Mouse (Mus musculus): Measurements from ENCODE around the gene Trp53i11. TPM values are rescaled to one million over a fixed set of nuclear protein-coding genes. Genes with fewer than 3 reads are reported as not detected.
A peak's percentile ranks its signal among the peaks of the same experiment; 100 is the strongest.

The Trp53i11 gene
- total and polyA plus RNA-seq, 3 experiments, result 0.36 to 32.1 (median 0.73) TPM

GRCm38 (mm10) chr2:93166734-93167406 is 20.5 kb upstream of the Trp53i11 start:
- H3K27me3 ChIP-seq (replicated peaks), result peaks cover 86% of the 10 kb centered on the region
- no peak overlapping the region for H3K27ac ChIP-seq (ENCODE audit: insufficient read depth, low read depth)

DNA sequence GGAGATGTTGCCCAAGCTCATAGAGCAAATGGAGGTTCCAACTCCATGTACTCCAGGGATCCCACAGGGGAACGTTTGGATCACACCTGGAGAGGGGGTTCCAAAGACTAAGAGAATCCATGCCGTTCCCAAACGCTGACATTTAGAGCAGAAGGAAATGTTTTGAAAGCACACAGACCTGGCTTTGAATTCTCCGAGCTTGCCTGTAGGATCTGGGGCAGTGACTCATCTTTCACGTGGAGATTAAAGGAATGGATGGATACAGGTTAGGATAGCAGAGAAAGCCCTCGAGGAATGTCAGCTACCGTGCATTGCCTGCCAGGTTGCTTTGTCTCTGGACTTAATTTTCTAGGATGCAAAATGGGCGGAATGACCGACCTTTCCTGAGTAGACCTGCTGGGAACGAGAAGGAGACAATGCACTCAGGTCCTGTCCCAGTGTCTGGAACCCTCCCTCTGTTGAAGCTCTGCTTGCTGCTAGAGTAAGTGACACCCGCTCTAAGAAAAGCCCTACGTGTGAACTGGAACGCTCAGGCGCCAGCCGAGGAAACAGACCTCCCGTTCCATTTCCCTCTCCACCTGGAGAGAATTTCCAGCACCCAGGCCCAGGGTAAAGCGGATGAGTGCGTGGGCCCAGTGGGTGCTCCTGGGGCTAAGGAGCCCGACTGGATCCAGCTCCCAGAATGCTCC is 17.0 kb upstream of the Trp53i11 start:
- no peak for TF ChIP-seq TBP (conservative IDR thresholded peaks at IDR 0.05; ENCODE audit: low read depth, low read length)
- no peak for TF ChIP-seq SIN3A (IDR thresholded peaks at IDR 0.05; ENCODE audit: low read length)
- no peak for TF ChIP-seq MEF2A (IDR thresholded peaks at IDR 0.05; ENCODE audit: borderline replicate concordance, low read depth, low read length)
- no peak for TF ChIP-seq HCFC1 (IDR thresholded peaks at IDR 0.05; ENCODE audit: low read depth, low read length)
- TF ChIP-seq RAD21 (IDR thresholded peaks at IDR 0.05; ENCODE audit: low read depth, low read length), result no peak
- TF ChIP-seq BHLHE40 (IDR thresholded peaks at IDR 0.05; ENCODE audit: low read depth, low read length), result no peak
- no peak for TF ChIP-seq ZKSCAN1 (IDR thresholded peaks at IDR 0.05; ENCODE audit: borderline replicate concordance, low read depth, low read length)
- no peak for TF ChIP-seq MAX (IDR thresholded peaks at IDR 0.05; ENCODE audit: low read length)
- no peak for TF ChIP-seq USF2 (conservative IDR thresholded peaks at IDR 0.05; ENCODE audit: low read depth, low read length)
- no peak for TF ChIP-seq E2F4 (IDR thresholded peaks at IDR 0.05; ENCODE audit: insufficient replicate concordance, low read depth, low read length)
- TF ChIP-seq ELF1 (IDR thresholded peaks at IDR 0.05; ENCODE audit: low read depth, low read length), result no peak
- H3K4me3 ChIP-seq (replicated peaks in 1 of 3; ENCODE audit: low read depth in 2 of 3, low read length in 2 of 3, poor library complexity in 1 of 3), result no peak overlapping the region
- no peaks in the 10 kb centered on the region for H3K36me3 ChIP-seq (replicated peaks in 1 of 2; ENCODE audit: control insufficient read depth in 1 of 2, insufficient read depth in 1 of 2, low read length in 1 of 2)
- H3K9me3 ChIP-seq (replicated peaks; ENCODE audit: low read length), result no peaks in the 10 kb centered on the region
- H3K79me2 ChIP-seq (replicated peaks; ENCODE audit: control insufficient read depth, extremely low read depth, insufficient read depth, poor library complexity, severe bottlenecking), result no peaks in the 10 kb centered on the region
- no peak overlapping the region for H3K4me2 ChIP-seq (ENCODE audit: insufficient read depth, low read depth, poor library complexity, severe bottlenecking)
- no peak overlapping the region for H3K27ac ChIP-seq (ENCODE audit: insufficient read depth, low read depth)
- in situ Hi-C loops (cut with MboI; ENCODE audit: low pct_ligation_motif_present, low pct_unique_long_range_greater_than_20kb, low sequenced_read_pairs) (loop anchor here (10.0 kb wide), 1 partner anchor 45 kb away; no protein-coding TSS in a partner anchor), dilution Hi-C loops (cut with MboI; ENCODE audit: extremely low pct_ligation_motif_present, extremely low pct_unique_long_range_greater_than_20kb, low sequenced_read_pairs) (no loop called here)
- no peak overlapping the region for H3K9ac ChIP-seq (ENCODE audit: insufficient read depth, low read depth)
- peaks cover 92% of the 10 kb centered on the region for H3K27me3 ChIP-seq (replicated peaks)
- H3K4me1 ChIP-seq (ENCODE audit: control insufficient read depth in 1 of 2, insufficient read depth in 2 of 2), result peaks cover 12% of the 10 kb centered on the region in 2 experiments
- no peak for DNase-seq (ENCODE audit: extremely low read depth)

More at GRCm38 (mm10) chr2:93166734-93167406, 20.5 kb upstream of the Trp53i11 start:
- no peaks in the 10 kb centered on the region for H3K36me3 ChIP-seq (replicated peaks in 1 of 2; ENCODE audit: control insufficient read depth in 1 of 2, insufficient read depth in 1 of 2, low read length in 1 of 2)
- peaks cover 22 to 23% of the 10 kb centered on the region in 2 experiments for H3K4me1 ChIP-seq (ENCODE audit: control insufficient read depth in 1 of 2, insufficient read depth in 2 of 2)
- dilution Hi-C loops (cut with MboI; ENCODE audit: extremely low pct_ligation_motif_present, extremely low pct_unique_long_range_greater_than_20kb, low sequenced_read_pairs), result no loop called here
- in situ Hi-C loops (cut with MboI; ENCODE audit: low pct_ligation_motif_present, low pct_unique_long_range_greater_than_20kb, low sequenced_read_pairs), result no loop called here
- H3K79me2 ChIP-seq (replicated peaks; ENCODE audit: control insufficient read depth, extremely low read depth, insufficient read depth, poor library complexity, severe bottlenecking), result no peaks in the 10 kb centered on the region; the same call in 1 of the 2 replicates
- 0 out of 2 replicates have a peak, but pooled peaks have one; percentile 15 for TF ChIP-seq IRF4 (IDR thresholded peaks at IDR 0.05; ENCODE audit: low read depth, low read length)
- TF ChIP-seq BHLHE40 (IDR thresholded peaks at IDR 0.05; ENCODE audit: low read depth, low read length), result peak; percentile 86
- TF ChIP-seq MAZ (IDR thresholded peaks at IDR 0.05; ENCODE audit: low read depth, low read length), result no peak
- TF ChIP-seq MAX (IDR thresholded peaks at IDR 0.05; ENCODE audit: low read length), result no peak
- TF ChIP-seq EP300 (IDR thresholded peaks at IDR 0.05; ENCODE audit: low read length), result 0 out of 2 replicates have a peak, but pooled peaks have one; percentile 9
- no peak for TF ChIP-seq UBTF (IDR thresholded peaks at IDR 0.05; ENCODE audit: low read depth, low read length)
- no peak overlapping the region for H3K4me3 ChIP-seq (replicated peaks in 1 of 3; ENCODE audit: low read depth in 2 of 3, low read length in 2 of 3, poor library complexity in 1 of 3)
- H3K4me2 ChIP-seq (ENCODE audit: insufficient read depth, low read depth, poor library complexity, severe bottlenecking), result no peak overlapping the region
- DNase-seq (ENCODE audit: extremely low read depth), result peak; percentile 21
- H3K9me3 ChIP-seq (replicated peaks; ENCODE audit: low read length), result no peaks in the 10 kb centered on the region
- no peak overlapping the region for H3K9ac ChIP-seq (ENCODE audit: insufficient read depth, low read depth)

All from CH12.LX (cell line).